Mouse (Mus musculus) lung, postnatal 0 days (tissue): ENCODE measurements at regions not wholly inside any gene's neighbourhood (a gene's known extent, or its start where the extent isn't known, plus 50 kb on each side); places are given as distances from the start of the nearest gene placed in this dataset.

Experiments used
- CTCF ChIP-seq: IDR thresholded peaks from 2 replicates; pipeline ENCODE4 v1.5.1; 2016; ENCODE audit warnings: antibody characterized with exemption, mild to moderate bottlenecking
- EP300 ChIP-seq: IDR thresholded peaks from 2 replicates; pipeline ENCODE4 v1.6.1; 2016; ENCODE audit warnings: antibody characterized with exemption, mild to moderate bottlenecking, control low read depth

DNA sequence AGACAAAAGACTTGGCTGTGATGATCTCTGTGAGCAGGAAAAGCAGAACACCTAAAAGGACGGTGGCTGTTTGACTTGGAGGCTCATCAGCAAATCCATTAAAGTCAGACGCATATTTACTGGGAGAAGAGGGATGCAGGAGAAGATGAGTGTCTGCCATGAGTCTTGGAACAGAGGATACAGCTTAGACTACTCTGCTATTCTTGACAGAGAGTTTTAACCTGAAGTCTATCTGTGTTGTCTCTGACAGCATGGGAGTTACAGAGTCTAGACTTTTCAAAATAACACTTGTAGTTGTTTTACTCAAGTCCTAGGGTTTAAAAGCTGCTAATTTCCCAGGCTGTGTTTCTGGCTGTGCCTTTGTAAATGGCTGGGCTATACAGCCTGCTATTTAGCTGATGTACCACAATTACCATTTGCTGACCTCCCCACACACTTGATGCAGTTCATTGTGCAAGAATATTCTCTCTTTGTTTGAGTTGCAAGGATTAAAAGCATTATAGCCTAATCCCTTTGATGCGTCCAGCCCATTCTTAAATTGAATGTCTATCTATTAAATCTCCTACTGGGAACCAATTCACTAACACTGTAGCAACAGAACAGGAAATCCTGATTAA lies 160.0 kb upstream of the Tent5a start:
- TF ChIP-seq CTCF (no peak), EP300 (no peak)
